Mouse (Mus musculus): Measurements from ENCODE around the gene Foxd4. TPM values are rescaled to one million over a fixed set of nuclear protein-coding genes. Genes with fewer than 3 reads are reported as not detected.
"Not testable (repeated sequence)": the region's sequence is repeated elsewhere in the genome, so short reads cannot be mapped to it uniquely, and the experiment has no call there.

The Foxd4 gene
- polyA plus RNA-seq, 1 experiment from 2014 or later, result not detected

DNA sequence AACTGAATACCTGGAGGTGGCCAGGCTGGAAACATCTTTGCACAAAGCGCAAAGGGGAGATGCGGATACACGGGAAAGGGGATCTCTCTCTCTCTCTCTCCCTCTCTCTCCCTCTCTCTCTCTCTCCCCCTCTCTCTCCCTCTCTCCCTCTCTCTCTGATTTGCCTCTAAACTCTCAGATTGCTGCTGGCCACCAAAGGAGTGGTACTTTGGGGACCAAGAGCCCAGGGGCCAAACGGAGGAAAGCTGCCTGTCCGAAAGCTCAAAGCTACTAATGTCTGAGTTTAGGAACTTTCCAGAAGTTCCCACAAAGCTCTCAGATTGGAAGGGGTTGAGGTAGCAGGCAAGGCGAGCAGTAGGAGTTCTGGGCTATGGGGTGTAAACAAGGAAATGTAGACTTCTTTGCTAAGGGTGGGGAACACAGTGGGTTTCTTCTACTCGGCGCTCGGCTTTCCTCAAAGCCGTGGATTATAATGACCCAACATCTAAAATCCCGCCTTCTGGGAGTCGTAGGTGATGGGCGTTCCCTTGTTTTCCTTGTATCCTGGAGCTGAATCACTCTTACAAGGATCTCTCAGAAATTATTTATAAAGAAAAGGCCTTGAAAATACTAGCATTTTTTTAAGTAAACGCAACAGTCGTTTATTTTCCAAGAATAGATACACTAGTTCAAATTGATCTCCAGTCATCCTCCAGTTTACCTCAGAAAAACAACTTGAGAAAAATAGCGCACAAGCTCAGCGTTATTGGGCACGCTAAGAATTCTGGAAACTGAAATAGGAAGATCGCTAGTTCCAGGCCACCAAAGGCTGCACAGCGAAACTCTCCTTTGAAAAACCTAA lies 2.9 kb downstream of the Foxd4 start:
- Histone ChIP-seq H3K4me1 (replicated peaks; ENCODE audit: insufficient read depth, low read length) (peaks cover 15% of the 10 kb centered on the region; the same call in 1 of the 2 replicates), H3K9ac (ENCODE audit: low read depth, low read length) (no peak overlapping the region), H3K27ac (no peak overlapping the region), H3K4me2 (ENCODE audit: low read length) (no peak overlapping the region), H3K9me3 (replicated peaks; ENCODE audit: low read length) (no peaks in the 10 kb centered on the region), H3K4me3 (replicated peaks; ENCODE audit: low read depth, low read length) (peak overlapping the region; percentile 17; the same call in 1 of the 2 replicates), H3K36me3 (ENCODE audit: insufficient read depth, low read length) (no peaks in the 10 kb centered on the region), H3K27me3 (ENCODE audit: insufficient read depth, low read length) (peaks cover 59% of the 10 kb centered on the region)
- no peak for ATAC-seq (replicated peaks; ENCODE audit: low FRiP score, low read depth)
- TF ChIP-seq CTCF (IDR thresholded peaks at IDR 0.05; ENCODE audit: low read depth), result no peak
- no peak for DNase-seq (ENCODE audit: low spot score)
- 2% methylated on average over 20 of the region's 20 CpGs for WGBS

DNA sequence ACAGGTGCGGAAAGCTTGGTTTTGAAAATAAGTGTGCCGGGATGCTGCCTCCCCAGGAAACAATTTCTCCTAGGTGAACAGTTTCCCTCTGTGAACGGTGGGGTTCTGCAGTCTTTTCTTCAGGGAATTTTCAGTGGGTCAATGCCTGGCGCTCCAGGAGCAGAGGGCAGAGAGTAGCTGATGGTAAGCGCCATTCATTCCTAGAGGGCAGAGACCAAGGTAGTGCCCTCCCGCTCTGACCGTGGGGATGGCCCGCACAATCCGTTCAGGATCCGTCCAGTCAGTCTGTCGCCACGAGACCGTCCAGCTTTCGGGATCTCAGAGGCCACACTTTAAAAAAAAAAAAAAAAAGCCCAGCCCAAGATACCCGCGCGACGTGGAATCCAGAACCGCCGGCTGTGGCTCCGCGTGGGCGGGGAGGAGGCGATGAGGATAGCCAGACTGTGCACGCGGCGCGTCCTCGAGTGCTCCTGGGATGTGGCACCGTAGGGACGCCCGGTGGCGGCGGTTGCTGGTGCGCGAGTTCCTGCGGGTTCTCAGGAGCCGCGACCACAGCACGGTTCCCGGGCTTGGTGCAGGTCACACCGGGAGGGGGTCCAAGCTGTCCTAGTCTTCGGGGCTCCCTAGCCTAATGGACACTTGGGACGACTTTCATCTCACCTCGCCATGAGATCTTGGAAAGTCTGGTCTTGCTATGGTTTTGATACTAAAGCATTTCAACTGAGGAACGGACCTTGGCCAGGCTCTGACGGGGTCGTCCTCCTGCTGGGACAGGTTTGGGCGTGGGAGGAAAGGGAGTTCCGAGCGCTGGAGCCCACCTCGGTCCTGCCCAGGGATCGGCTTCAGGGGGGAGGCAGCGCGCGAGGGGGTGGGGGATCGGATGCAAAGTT lies 3.7 kb downstream of the Foxd4 start:
- peaks cover 15% of the 10 kb centered on the region; the same call in 1 of the 2 replicates for H3K4me1 ChIP-seq (replicated peaks; ENCODE audit: insufficient read depth, low read length)
- no peak overlapping the region for H3K27ac ChIP-seq
- 1% methylated on average over 54 of the region's 57 CpGs for WGBS
- no peaks in the 10 kb centered on the region for H3K36me3 ChIP-seq (ENCODE audit: insufficient read depth, low read length)
- peak overlapping the region; percentile 18; the same call in 1 of the 2 replicates for H3K4me2 ChIP-seq (ENCODE audit: low read length)
- no peaks in the 10 kb centered on the region for H3K9me3 ChIP-seq (replicated peaks; ENCODE audit: low read length)
- peaks cover 52% of the 10 kb centered on the region for H3K27me3 ChIP-seq (ENCODE audit: insufficient read depth, low read length)
- H3K9ac ChIP-seq (ENCODE audit: low read depth, low read length), result no peak overlapping the region
- no peak for TF ChIP-seq CTCF (IDR thresholded peaks at IDR 0.05; ENCODE audit: low read depth)
- no peak for DNase-seq (ENCODE audit: low spot score)
- H3K4me3 ChIP-seq (replicated peaks; ENCODE audit: low read depth, low read length), result peak overlapping the region; percentile 17; the same call in 1 of the 2 replicates
- peak; percentile 46; the same call in 1 of the 2 replicates for ATAC-seq (replicated peaks; ENCODE audit: low FRiP score, low read depth)

DNA sequence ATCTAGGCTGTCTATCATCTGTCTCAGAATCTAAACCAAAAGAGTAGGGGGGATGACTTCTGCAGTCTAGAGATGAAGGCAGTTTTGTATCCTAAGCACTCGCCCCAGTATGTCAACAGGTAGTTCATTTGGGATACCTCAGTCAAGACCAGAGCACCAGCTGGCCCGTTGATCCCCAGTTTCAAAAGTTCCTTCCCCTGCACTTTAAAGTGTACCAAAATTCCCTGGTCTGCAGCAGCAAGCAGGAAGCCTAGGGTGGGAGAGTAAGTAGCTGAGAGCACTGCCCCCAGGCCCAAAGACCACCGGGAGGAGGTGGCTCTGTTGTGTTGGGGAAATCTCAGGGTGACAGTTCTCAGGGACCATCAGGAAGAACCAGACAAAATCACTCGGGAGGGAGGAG lies 4.5 kb downstream of the Foxd4 start:
- Histone ChIP-seq H3K4me2 (ENCODE audit: low read length) (no peak overlapping the region), H3K27me3 (ENCODE audit: insufficient read depth, low read length) (peaks cover 45% of the 10 kb centered on the region), H3K4me3 (replicated peaks; ENCODE audit: low read depth, low read length) (no peak overlapping the region), H3K9ac (ENCODE audit: low read depth, low read length) (no peak overlapping the region), H3K9me3 (replicated peaks; ENCODE audit: low read length) (no peaks in the 10 kb centered on the region), H3K36me3 (ENCODE audit: insufficient read depth, low read length) (no peaks in the 10 kb centered on the region), H3K27ac (no peak overlapping the region), H3K4me1 (replicated peaks; ENCODE audit: insufficient read depth, low read length) (peaks cover 15% of the 10 kb centered on the region; the same call in 1 of the 2 replicates)
- WGBS, result 14% methylated on average over 4 of the region's 4 CpGs
- no peak for ATAC-seq (replicated peaks; ENCODE audit: low FRiP score, low read depth)
- no peak for TF ChIP-seq CTCF (IDR thresholded peaks at IDR 0.05; ENCODE audit: low read depth)
- no peak for DNase-seq (ENCODE audit: low spot score)

- H3K27ac ChIP-seq, result no peak overlapping the region
- H3K4me3 ChIP-seq (replicated peaks; ENCODE audit: low read depth, low read length), result no peak overlapping the region
- no peaks in the 10 kb centered on the region for H3K4me1 ChIP-seq (replicated peaks; ENCODE audit: insufficient read depth, low read length)
- no peaks in the 10 kb centered on the region for H3K27me3 ChIP-seq (ENCODE audit: insufficient read depth, low read length)
- no peak for TF ChIP-seq CTCF (IDR thresholded peaks at IDR 0.05; ENCODE audit: low read depth)
- ATAC-seq (replicated peaks; ENCODE audit: low FRiP score, low read depth) (no peak), DNase-seq (ENCODE audit: low spot score) (no peak)
- no peak overlapping the region for H3K4me2 ChIP-seq (ENCODE audit: low read length)
- H3K36me3 ChIP-seq (ENCODE audit: insufficient read depth, low read length), result no peaks in the 10 kb centered on the region
- no peaks in the 10 kb centered on the region for H3K9me3 ChIP-seq (replicated peaks; ENCODE audit: low read length)
- H3K9ac ChIP-seq (ENCODE audit: low read depth, low read length), result no peak overlapping the region
- 85% methylated on average over 3 of the region's 3 CpGs for WGBS
These were observed 14.1 kb downstream of the Foxd4 start for GRCm38 (mm10) chr19:24886888-24887287.

DNA sequence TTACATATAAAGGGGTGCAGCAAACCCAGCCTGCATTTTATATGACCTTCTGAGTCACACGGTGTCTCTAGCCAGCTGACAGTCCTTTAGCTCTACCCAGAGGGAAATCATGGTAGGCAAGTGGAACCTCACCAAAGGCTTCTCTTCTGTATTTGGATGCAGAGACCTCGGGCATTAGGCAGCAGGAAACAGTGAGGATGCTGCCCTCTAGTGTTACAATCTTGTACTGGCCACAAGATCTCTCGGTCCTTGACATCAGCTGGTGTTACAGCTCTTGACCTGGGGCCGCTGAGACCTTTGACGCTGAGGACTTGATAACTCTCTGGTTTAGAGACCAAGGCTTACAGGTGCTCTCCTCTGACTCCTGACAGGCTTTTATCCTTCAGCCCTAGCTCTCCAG lies 15.5 kb downstream of the Foxd4 start:
- H3K36me3 ChIP-seq (ENCODE audit: insufficient read depth, low read length), result no peaks in the 10 kb centered on the region
- H3K4me3 ChIP-seq (replicated peaks; ENCODE audit: low read depth, low read length), result no peak overlapping the region
- DNase-seq (ENCODE audit: low spot score) (peak; percentile 83), ATAC-seq (replicated peaks; ENCODE audit: low FRiP score, low read depth) (no peak; the same call in 1 of the 2 replicates)
- no peaks in the 10 kb centered on the region for H3K4me1 ChIP-seq (replicated peaks; ENCODE audit: insufficient read depth, low read length)
- H3K27me3 ChIP-seq (ENCODE audit: insufficient read depth, low read length), result no peaks in the 10 kb centered on the region
- no peak overlapping the region for H3K9ac ChIP-seq (ENCODE audit: low read depth, low read length)
- 6% methylated on average over 5 of the region's 5 CpGs for WGBS
- peak; percentile 87 for TF ChIP-seq CTCF (IDR thresholded peaks at IDR 0.05; ENCODE audit: low read depth)
- H3K27ac ChIP-seq, result no peak overlapping the region
- no peaks in the 10 kb centered on the region for H3K9me3 ChIP-seq (replicated peaks; ENCODE audit: low read length)
- H3K4me2 ChIP-seq (ENCODE audit: low read length), result no peak overlapping the region

GRCm38 (mm10) chr19:24881237-24881636 lies 19.8 kb downstream of the Foxd4 start:
- Histone ChIP-seq H3K27me3 (ENCODE audit: insufficient read depth, low read length) (no peaks in the 10 kb centered on the region), H3K27ac (no peak overlapping the region), H3K36me3 (ENCODE audit: insufficient read depth, low read length) (no peaks in the 10 kb centered on the region), H3K9me3 (replicated peaks; ENCODE audit: low read length) (no peaks in the 10 kb centered on the region), H3K4me1 (replicated peaks; ENCODE audit: insufficient read depth, low read length) (no peaks in the 10 kb centered on the region), H3K4me2 (ENCODE audit: low read length) (no peak overlapping the region), H3K9ac (ENCODE audit: low read depth, low read length) (no peak overlapping the region), H3K4me3 (replicated peaks; ENCODE audit: low read depth, low read length) (no peak overlapping the region)
- whole genome bisulfite sequencing, result 63% methylated on average over 4 of the region's 4 CpGs
- no peak for DNase-seq (ENCODE audit: low spot score)
- ATAC-seq (replicated peaks; ENCODE audit: low FRiP score, low read depth), result no peak
- TF ChIP-seq CTCF (IDR thresholded peaks at IDR 0.05; ENCODE audit: low read depth), result no peak

DNA sequence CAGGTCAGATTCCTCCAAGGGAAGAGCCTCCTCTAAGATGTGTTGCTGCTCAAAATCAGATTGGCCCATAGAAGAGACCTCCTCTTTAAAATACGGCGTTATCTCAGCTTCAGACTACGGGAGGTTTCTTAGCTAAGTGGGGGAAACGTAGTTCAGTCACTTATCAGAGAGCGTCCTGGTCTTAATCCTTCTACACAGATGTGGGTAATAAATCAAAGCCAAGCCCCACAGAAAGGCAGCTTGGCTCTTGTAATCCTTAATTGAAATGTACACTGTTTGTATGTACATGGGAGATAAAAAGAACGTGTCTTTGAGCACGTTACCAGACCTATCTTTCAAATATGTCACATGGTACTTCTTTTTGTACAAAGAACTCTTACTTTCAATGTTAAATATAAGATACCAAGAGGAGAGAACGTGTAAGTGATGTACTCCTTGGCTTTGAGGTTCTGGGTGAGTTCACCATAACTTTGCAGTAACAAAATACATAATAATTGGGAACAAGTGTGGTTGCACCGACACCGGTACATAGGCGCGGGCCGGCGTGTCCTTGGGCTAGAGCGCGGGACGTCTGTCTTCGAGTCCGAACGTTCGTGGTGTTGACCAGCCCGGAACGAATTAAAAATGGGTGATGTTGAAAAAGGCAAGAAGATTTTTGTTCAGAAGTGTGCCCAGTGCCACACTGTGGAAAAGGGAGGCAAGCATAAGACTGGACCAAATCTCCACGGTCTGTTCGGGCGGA lies 25.7 kb downstream of the Foxd4 start, which contains the start of gene Gm10053:
Gm10053 (plus strand) TSS at position 558 of the 742 bp plus-strand sequence.
- not testable (repeated sequence) for H3K9ac ChIP-seq (ENCODE audit: low read depth, low read length); ATAC-seq (replicated peaks; ENCODE audit: low FRiP score, low read depth); H3K4me2 ChIP-seq (ENCODE audit: low read length); DNase-seq (ENCODE audit: low spot score); H3K4me1 ChIP-seq (replicated peaks; ENCODE audit: insufficient read depth, low read length); H3K27me3 ChIP-seq (ENCODE audit: insufficient read depth, low read length); H3K27ac ChIP-seq; H3K9me3 ChIP-seq (replicated peaks; ENCODE audit: low read length); H3K4me3 ChIP-seq (replicated peaks; ENCODE audit: low read depth, low read length); H3K36me3 ChIP-seq (ENCODE audit: insufficient read depth, low read length)
- 70% methylated on average over 23 of the region's 26 CpGs for WGBS
